In genomic region chr1:37231295-37231701, GRCm38 (mm10) we compare ENCODE assay signal across 9 mouse cellular contexts. TPM values are rescaled to one million over a fixed set of nuclear protein-coding genes. Genes with fewer than 3 reads are reported as not detected.
DNase-seq lines count a peak whose midpoint lies in the region; ATAC-seq lines count a peak whose summit lies in the region.
"Had no signal": no experiment of that assay in that cellular context is flagged by ENCODE, and none has a peak within 500 bp of the region (broad histone marks: within the 10 kb centered on the region; RNA-seq: fewer than 3 reads in every experiment).

No protein-coding gene starts in this region.

- H3K4me3 ChIP-seq in kidney, embryonic 15.5 days (replicated peaks): no peak overlapping the region
- H3K4me3 ChIP-seq in embryonic facial prominence, embryonic 10.5 days: no peak overlapping the region
- H3K4me3 ChIP-seq: liver, embryonic 15.5 days had no signal

- H3K4me2 ChIP-seq in kidney, embryonic 15.5 days: no peak overlapping the region
- H3K4me2 ChIP-seq: liver, embryonic 15.5 days had no signal

- ATAC-seq in kidney, embryonic 15.5 days (replicated peaks; ENCODE audit: low FRiP score): 0 out of 2 replicates have a peak, but pooled peaks have one; percentile 15

- H3K27me3 ChIP-seq in kidney, embryonic 15.5 days: no peaks in the 10 kb centered on the region
- no peaks in the 10 kb centered on the region for H3K27me3 ChIP-seq in embryonic facial prominence, embryonic 10.5 days (replicated peaks; ENCODE audit: low read depth, poor library complexity, severe bottlenecking)
- H3K27me3 ChIP-seq: liver, embryonic 15.5 days had no signal

- H3K4me1 ChIP-seq in kidney, embryonic 15.5 days: no peaks in the 10 kb centered on the region
- peaks cover 22% of the 10 kb centered on the region for H3K4me1 ChIP-seq in embryonic facial prominence, embryonic 10.5 days
- H3K4me1 ChIP-seq: liver, embryonic 15.5 days had no signal

- H3K9ac ChIP-seq in kidney, embryonic 15.5 days: no peak overlapping the region
- H3K9ac ChIP-seq: liver, embryonic 15.5 days had no signal

- H3K27ac ChIP-seq in kidney, embryonic 15.5 days: no peak overlapping the region
- no peak overlapping the region for H3K27ac ChIP-seq in embryonic facial prominence, embryonic 10.5 days (replicated peaks)
- H3K27ac ChIP-seq: liver, embryonic 15.5 days had no signal

- no peak for DNase-seq in kidney, adult 18-20 months
- DNase-seq in embryonic facial prominence, embryonic 10.5 days (ENCODE audit: low spot score): peak; percentile 40
- DNase-seq in heart, postnatal 14 days: peak; percentile 23 to 33
- peak; percentile 67 for DNase-seq in lung, postnatal 36 days
- no peak for DNase-seq in spleen, postnatal 36 days (ENCODE audit: low spot score in 2 of 2)
- DNase-seq in B cell, adult 2 months: no peak
- no peak for DNase-seq in ovary, postnatal 14 days (ENCODE audit: low spot score)

- no peaks in the 10 kb centered on the region for H3K36me3 ChIP-seq in kidney, embryonic 15.5 days
- no peaks in the 10 kb centered on the region for H3K36me3 ChIP-seq in embryonic facial prominence, embryonic 10.5 days (replicated peaks)
- H3K36me3 ChIP-seq: liver, embryonic 15.5 days had no signal

- intact Hi-C loops in heart, postnatal 14 days (cut with DNase I): no loop called here

- H3K9me3 ChIP-seq in kidney, embryonic 15.5 days (replicated peaks): no peaks in the 10 kb centered on the region; the same call in 1 of the 2 replicates
- H3K9me3 ChIP-seq in embryonic facial prominence, embryonic 10.5 days: no peaks in the 10 kb centered on the region
- H3K9me3 ChIP-seq: liver, embryonic 15.5 days had no signal

- 43% methylated on average over 6 of the region's 6 CpGs for WGBS in kidney, embryonic 15.5 days
- 54% methylated on average over 6 of the region's 6 CpGs for WGBS in embryonic facial prominence, embryonic 10.5 days

RNA-seq across cellular contexts. Expression of gene Cnga3, which starts 17.1 kb away (rescaled TPM):
- 0.13 TPM in 1 of 2 replicates, not detected in the other for polyA plus RNA-seq in kidney, embryonic 15.5 days (2015; fragmentation: Nextera tagmentation; extraction: Ambion mirVana)
- not detected in 2 replicates for polyA plus RNA-seq in embryonic facial prominence, embryonic 10.5 days (2016; fragmentation: Nextera tagmentation; extraction: Ambion mirVana)
- total RNA-seq in heart, postnatal 14 days (2021): under 1 TPM; 0.24 to 0.32 TPM
- polyA plus RNA-seq: liver, embryonic 15.5 days had no signal

Comparison
In these comparisons a context has a peak if more than half of its experiments do, and no peak if none do; other contexts are left out.
1. DNase-seq: peak in embryonic facial prominence, embryonic 10.5 days (single experiment), heart, postnatal 14 days (2 of 2) and lung, postnatal 36 days (single experiment); none in kidney, adult 18-20 months (single experiment), spleen, postnatal 36 days (0 of 2), B cell, adult 2 months (0 of 2) and ovary, postnatal 14 days (single experiment).